Mouse (Mus musculus) left cerebral cortex, postnatal 14 days (tissue): ENCODE measurements around the gene Tmed10. TPM values are rescaled to one million over a fixed set of nuclear protein-coding genes. Genes with fewer than 3 reads are reported as not detected.

ENCODE experiments used
- DNase-seq, 2 experiments: peaks; one replicate each; pipeline ENCODE4 v3.0.0; 2021 to 2022; ENCODE audit warnings: low spot score in 2 of 2, mixed read lengths in 1 of 2
- intact Hi-C: fragments of 180-260 bp; cut with DNase I; formaldehyde crosslinking; loops from one replicate; pipeline ENCODE4 v1.15.1; 2025
- total RNA-seq, 2 experiments: library from RNA; stranded (reverse); gene quantifications; 2 replicates each; pipeline ENCODE4 v1.2.3; 2021

Tmed10 gene
- total RNA-seq, 2 experiments from 2014 or later: 157 to 161 TPM

- intact Hi-C loops: no loop called here
- DNase-seq: no peak
Observed at GRCm38 (mm10) chr12:85342310-85342709, 32.3 kb downstream of the Tmed10 start.

- peak; percentile 59 to 83 for DNase-seq
- intact Hi-C loops: loop anchor here (2.0 kb wide), 1 partner anchor 152 kb away; no protein-coding TSS in a partner anchor
Observed at GRCm38 (mm10) chr12:85341131-85341530, 33.5 kb downstream of the Tmed10 start.

- no peak for DNase-seq
- intact Hi-C loops: loop anchor here (2.0 kb wide), 1 partner anchor 153 kb away; no protein-coding TSS in a partner anchor
Observed at GRCm38 (mm10) chr12:85339947-85340346, 34.7 kb downstream of the Tmed10 start.

GRCm38 (mm10) chr12:85339243-85339729 lies 35.4 kb downstream of the Tmed10 start, which contains the start of gene Nek9:
Gene Nek9, minus strand, starts transcription at chr12:85339362.
- intact Hi-C loops: no loop called here

GRCm38 (mm10) chr12:85338815-85339214 lies 35.8 kb downstream of the Tmed10 start:
- intact Hi-C loops: no loop called here
- DNase-seq: no peak

More at GRCm38 (mm10) chr12:85339243-85339729, 35.4 kb downstream of the Tmed10 start, which contains the start of gene Nek9:
- DNase-seq: peak; percentile 95

GRCm38 (mm10) chr12:85337567-85338311 lies 36.9 kb downstream of the Tmed10 start:
- intact Hi-C loops: no loop called here
- no peak for DNase-seq

GRCm38 (mm10) chr12:85330153-85330552 lies 44.5 kb downstream of the Tmed10 start:
- intact Hi-C loops: no loop called here
- DNase-seq: no peak

GRCm38 (mm10) chr12:85308651-85309050 lies 66.0 kb downstream of the Tmed10 start:
- intact Hi-C loops: loop anchor here (10.0 kb wide), 1 partner anchor 334 kb away; the partner anchor contains the start of genes Arel1 and Fcf1
- DNase-seq: no peak

GRCm38 (mm10) chr12:85305247-85305892 lies 69.3 kb downstream of the Tmed10 start:
- DNase-seq: peak; percentile 90 to 92
- intact Hi-C loops: loop anchor here (2.0 to 10.0 kb wide), 2 partner anchors 137 to 331 kb away; partner anchors contain the start of genes Arel1 and Fcf1

GRCm38 (mm10) chr12:85304725-85305124 lies 69.9 kb downstream of the Tmed10 start:
- intact Hi-C loops: loop anchor here (2.0 to 10.0 kb wide), 2 partner anchors 136 to 330 kb away; partner anchors contain the start of genes Arel1 and Fcf1
- peak in 1 of 2 experiments; percentile 14 for DNase-seq

- intact Hi-C loops: loop anchor here (10.0 kb wide), 1 partner anchor 328 kb away; the partner anchor contains the start of genes Arel1 and Fcf1
- DNase-seq: no peak
Observed at GRCm38 (mm10) chr12:85303256-85303655, 71.4 kb downstream of the Tmed10 start.

GRCm38 (mm10) chr12:85298835-85299180 lies 75.8 kb downstream of the Tmed10 start:
- intact Hi-C loops: no loop called here
- DNase-seq: no peak

GRCm38 (mm10) chr12:85298127-85298834 lies 76.4 kb downstream of the Tmed10 start:
- intact Hi-C loops: no loop called here
- no peak for DNase-seq

GRCm38 (mm10) chr12:85297345-85297997 lies 77.2 kb downstream of the Tmed10 start:
- intact Hi-C loops: no loop called here
- no peak for DNase-seq

- intact Hi-C loops: no loop called here
- no peak for DNase-seq
Observed at GRCm38 (mm10) chr12:85296915-85297314, 77.7 kb downstream of the Tmed10 start.

- intact Hi-C loops: no loop called here
- DNase-seq: no peak
Observed at GRCm38 (mm10) chr12:85295506-85295905, 79.1 kb downstream of the Tmed10 start.

- intact Hi-C loops: no loop called here
- DNase-seq: no peak
Observed at GRCm38 (mm10) chr12:85292906-85293305, 81.7 kb downstream of the Tmed10 start.

- DNase-seq: no peak
- intact Hi-C loops: no loop called here
Observed at GRCm38 (mm10) chr12:85292288-85292687, 82.4 kb downstream of the Tmed10 start.

- intact Hi-C loops: no loop called here
Observed at GRCm38 (mm10) chr12:85291541-85291940, 83.1 kb downstream of the Tmed10 start.

More at GRCm38 (mm10) chr12:85291541-85291940, 83.1 kb downstream of the Tmed10 start:
- DNase-seq: no peak
